Mouse (Mus musculus): ENCODE data around the gene Omp. TPM values are rescaled to one million over a fixed set of nuclear protein-coding genes. Genes with fewer than 3 reads are reported as not detected.
"Not testable (repeated sequence)": the region's sequence is repeated elsewhere in the genome, so short reads cannot be mapped to it uniquely, and the experiment has no call there.

Omp gene
- total RNA-seq (2021) = under 1 TPM in 1 of 2 experiments, not detected in 1; 0.12 TPM
- long read RNA-seq, experiment 1 = 0 reads
- long read RNA-seq, experiment 2 = 0 reads

DNA sequence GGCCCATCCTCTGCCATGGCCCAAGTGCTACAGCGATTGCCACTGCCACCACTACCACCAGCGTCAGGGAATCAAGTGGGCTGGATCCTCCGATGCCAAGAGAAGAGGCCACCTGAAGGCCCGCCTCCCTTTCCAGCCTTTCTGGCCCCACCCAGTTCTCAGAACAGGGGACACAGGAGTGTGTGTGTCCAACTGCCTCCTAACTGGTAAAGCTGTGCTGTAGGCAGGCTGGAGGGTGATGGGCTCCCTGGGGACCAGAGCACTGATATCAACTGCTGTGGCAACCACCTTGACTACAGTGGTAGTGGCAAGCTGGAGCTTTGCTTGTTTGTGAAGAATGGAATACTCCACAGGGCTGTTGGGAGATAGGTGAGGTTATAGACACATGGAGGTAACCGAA, at the start of gene Omp:
Gene Omp (minus strand): TSS at position 101 of the 400 bp plus-strand sequence.
- intact Hi-C loops (cut with DNase I) = no loop called here
- DNase-seq = no peak

- intact Hi-C loops (cut with DNase I) = loop anchor here (5.0 kb wide), 1 partner anchor 37 kb away; no protein-coding TSS in a partner anchor
- no peak for DNase-seq
These were observed 48.9 kb upstream of the Omp start for GRCm38 (mm10) chr7:98194026-98194792.

GRCm38 (mm10) chr7:98193515-98194025, 48.3 kb upstream of the Omp start:
- intact Hi-C loops (cut with DNase I) = loop anchor here (2.0 to 5.0 kb wide), 2 partner anchors 36 to 147 kb away; no protein-coding TSS in a partner anchor
- no peak for DNase-seq

GRCm38 (mm10) chr7:98191571-98192250, 46.4 kb upstream of the Omp start:
- DNase-seq = no peak
- intact Hi-C loops (cut with DNase I) = loop anchor here (2.0 to 5.0 kb wide), 2 partner anchors 34 to 149 kb away; no protein-coding TSS in a partner anchor

- no peak for DNase-seq
- intact Hi-C loops (cut with DNase I) = loop anchor here (5.0 kb wide), 1 partner anchor 33 kb away; no protein-coding TSS in a partner anchor
These were observed 45.3 kb upstream of the Omp start for GRCm38 (mm10) chr7:98190578-98190977.

DNA sequence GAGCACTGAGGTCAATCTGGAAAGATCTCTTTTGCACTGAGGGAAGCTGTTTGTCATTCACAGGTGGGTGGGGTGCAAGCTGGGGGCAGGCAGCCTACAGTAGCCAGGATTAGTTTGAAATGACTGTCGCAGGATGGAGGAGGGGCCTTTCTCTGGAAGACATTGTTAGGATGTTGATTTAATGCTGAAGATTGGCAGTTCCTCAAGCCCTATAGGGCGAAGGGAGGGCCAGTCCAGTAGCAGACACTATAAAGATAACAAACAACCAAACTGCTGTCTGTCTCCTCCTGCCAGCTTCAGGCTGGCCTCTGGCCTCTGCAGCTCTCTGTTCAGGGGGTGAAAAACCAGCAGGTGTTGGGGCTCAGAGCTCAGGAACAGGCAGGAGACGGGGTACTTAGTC, 44.4 kb upstream of the Omp start:
- no peak for DNase-seq
- intact Hi-C loops (cut with DNase I) = loop anchor here (2.0 to 5.0 kb wide), 2 partner anchors 32 to 67 kb away; no protein-coding TSS in a partner anchor

DNA sequence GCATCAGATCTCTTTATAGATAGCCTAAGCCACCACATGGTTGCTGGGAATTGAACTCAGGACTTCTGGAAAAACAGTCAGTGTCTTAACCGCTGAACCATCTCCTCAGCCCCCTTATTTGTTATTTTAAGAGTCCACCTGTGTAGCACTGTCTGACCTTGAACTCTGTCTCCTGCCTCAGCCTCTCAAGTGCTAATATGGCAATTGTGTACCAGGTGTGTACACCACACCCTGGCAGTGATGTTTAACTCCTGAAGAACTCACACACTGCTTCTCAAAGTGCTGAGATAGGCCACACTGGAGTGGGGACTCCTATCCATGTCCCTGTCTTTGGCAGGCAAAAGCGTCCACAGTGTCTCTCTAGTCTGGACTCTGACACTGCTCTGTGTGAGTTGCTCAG, 43.4 kb upstream of the Omp start:
- intact Hi-C loops (cut with DNase I) = loop anchor here (2.0 kb wide), 1 partner anchor 66 kb away; no protein-coding TSS in a partner anchor
- DNase-seq = no peak

- no peak for DNase-seq
- intact Hi-C loops (cut with DNase I) = loop anchor here (2.0 kb wide), 1 partner anchor 65 kb away; no protein-coding TSS in a partner anchor
These were observed 42.9 kb upstream of the Omp start for GRCm38 (mm10) chr7:98188238-98188637.

DNA sequence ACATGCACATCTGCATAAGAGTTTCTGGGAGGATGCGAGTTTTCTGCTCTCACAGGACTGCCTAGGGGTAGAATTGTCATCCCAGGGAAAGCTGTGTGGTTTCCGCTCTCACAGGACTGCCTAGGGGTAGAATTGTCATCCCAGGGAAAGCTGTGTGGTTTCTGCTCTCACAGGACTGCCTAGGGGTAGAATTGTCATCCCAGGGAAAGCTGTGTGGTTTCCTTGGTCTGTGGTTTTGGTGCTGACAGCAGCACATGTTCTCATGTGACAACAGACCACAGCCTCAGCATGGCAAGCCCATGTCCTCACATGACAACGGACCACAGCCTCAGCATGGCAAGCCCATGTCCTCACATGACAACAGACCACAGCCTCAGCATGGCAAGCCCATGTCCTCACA, 42.0 kb upstream of the Omp start:
- DNase-seq; intact Hi-C loops (cut with DNase I): not testable (repeated sequence)

- DNase-seq = no peak
- intact Hi-C loops (cut with DNase I) = no loop called here
These were observed 41.3 kb upstream of the Omp start for GRCm38 (mm10) chr7:98186637-98187036.

GRCm38 (mm10) chr7:98185326-98185725, 40.0 kb upstream of the Omp start:
- intact Hi-C loops (cut with DNase I) = no loop called here
- no peak for DNase-seq

GRCm38 (mm10) chr7:98178560-98179231, 33.4 kb upstream of the Omp start:
- DNase-seq = peak in 1 of 2 experiments; percentile 8
- intact Hi-C loops (cut with DNase I) = no loop called here

DNA sequence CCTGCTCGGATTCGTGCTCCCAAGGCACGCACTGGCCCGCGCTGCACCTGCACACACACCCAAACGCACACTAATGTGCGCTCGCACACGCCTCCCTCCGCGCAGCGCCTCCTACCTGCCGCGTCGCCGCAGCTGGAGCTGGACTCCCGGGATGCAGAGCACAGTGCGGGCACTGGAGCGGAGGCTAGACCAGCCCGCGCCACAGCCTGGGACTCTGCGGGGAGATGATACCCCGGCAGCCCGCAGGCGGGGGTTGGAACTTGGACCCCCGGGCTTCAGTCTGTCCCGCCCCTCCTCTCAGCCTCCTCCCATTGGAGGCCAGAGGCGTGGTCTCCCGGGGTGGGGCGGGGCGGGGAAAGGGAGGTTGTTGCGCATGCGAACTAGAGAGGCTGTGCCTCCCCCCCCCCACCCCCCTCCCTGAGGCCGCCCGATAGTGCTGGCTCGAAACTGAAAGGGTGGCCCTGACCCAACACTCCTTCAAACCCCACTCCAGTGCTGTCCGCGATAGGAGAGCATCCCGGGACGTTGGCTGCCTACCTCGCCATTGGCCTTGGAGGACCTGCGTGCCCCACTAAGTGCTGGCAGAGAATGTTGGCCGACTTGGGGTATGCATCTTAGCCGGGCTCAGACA, 32.7 kb upstream of the Omp start, which contains the start of gene Capn5:
Gene Capn5 (minus strand): TSS at position 346 of the 631 bp plus-strand sequence.
- DNase-seq = peak; percentile 54
- intact Hi-C loops (cut with DNase I) = no loop called here

DNA sequence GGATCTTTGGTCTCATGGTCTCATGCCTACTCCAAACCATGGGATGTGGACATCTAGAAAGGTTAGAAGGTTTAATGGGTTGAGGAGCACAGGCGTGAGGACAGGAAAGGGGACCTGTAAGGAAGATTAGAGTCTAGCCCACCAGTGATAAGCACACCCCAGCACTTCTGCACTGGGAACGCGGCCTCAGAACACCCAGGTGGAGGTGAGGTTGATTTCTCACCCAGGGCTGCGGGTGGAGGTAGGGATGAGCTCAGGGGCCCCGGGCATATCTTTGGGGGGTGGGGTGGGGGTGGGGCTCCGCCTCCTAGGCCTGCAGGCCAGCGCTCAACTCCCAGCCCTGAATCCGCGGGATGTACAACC, 32.2 kb upstream of the Omp start:
- DNase-seq = no peak
- intact Hi-C loops (cut with DNase I) = no loop called here

- intact Hi-C loops (cut with DNase I) = no loop called here
- no peak for DNase-seq
These were observed 31.8 kb upstream of the Omp start for GRCm38 (mm10) chr7:98177071-98177485.

DNA sequence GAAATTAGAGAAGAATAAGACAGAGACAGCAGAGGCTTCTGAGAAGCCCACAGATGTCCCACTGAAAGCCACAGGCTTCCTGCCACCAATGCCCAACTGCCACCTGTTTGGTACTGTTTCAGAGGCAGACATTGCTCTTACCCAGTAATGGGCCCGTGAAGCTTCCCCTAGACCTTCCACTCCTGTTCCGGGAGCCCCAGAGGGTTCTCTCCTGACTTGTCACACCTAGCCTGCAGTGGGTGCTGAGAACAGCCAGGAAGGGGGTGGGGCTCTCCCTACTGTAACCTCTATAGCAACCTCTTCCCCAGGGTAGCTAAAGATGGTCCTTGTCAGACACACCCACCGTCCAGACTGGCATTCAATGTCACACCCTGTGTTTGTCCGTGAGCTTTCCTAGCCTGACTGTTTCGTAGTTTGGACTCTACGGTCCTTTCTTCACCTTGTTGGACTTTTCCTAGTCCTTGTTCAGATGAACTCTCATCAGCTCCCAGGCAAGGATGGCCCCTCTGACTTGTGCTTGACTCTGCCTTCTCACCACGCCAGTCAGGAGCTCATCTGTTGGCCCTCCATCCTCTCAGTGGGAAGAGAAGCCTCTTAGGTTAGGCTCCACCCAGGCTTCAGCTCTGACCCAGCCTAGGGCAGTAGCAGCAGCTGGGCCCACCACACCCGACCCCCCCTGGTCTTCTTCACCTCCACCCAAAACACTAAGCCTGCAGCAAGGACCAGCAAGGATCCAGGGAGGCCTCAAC, 31.2 kb upstream of the Omp start:
- intact Hi-C loops (cut with DNase I) = no loop called here
- no peak for DNase-seq

DNA sequence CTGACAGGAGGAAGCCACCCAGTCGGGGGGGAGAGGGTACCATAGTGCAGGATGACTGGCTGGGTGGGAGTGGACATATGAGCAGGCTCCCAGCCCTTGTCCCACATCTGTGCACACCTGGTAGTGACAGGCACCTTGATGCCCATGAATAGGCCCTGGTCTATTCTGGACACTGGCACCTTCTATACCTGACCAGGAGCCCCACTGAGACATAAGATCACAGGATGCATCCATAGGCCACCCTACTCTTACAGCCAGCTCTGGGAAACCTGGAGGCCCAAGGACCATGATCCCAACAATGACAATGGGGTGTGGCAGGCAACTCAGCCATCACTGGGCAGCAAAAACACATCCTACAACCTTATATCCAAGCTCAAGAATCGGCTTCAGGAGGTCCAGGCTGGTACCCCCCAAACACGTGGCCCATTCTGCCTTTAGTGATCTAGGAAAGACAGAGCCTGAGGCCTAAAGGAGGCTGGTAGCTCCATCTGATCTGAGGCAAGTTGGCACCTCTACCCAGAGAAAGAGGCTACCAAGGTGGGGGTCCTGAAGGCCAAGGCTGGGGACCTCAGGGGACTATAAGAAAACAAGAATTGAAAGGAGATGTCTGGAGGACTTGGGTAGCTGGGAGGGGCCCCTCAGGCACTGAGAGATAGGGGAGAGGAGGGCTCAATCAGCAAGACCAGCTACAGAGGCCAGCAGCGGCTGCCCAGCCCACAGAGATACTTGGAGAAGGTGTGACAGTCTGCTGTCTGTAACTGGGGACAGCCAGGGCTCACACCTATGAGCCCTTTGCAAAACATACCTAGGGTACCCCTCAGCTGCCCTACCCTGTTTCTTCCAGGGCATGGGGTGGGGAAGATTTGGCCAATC, 29.8 kb upstream of the Omp start:
- intact Hi-C loops (cut with DNase I) = no loop called here
- no peak for DNase-seq

- no peak for DNase-seq
- intact Hi-C loops (cut with DNase I) = no loop called here
These were observed 28.1 kb upstream of the Omp start for GRCm38 (mm10) chr7:98173408-98173807.
